Mouse (Mus musculus) kidney, adult 2 months (tissue): ENCODE data around the gene Ablim1.

Experiments
- CTCF ChIP-seq: fragments of 200-500 bp; conservative IDR thresholded peaks from 2 replicates; pipeline ENCODE4 v1.5.1; 2011; ENCODE audit warnings: low read depth, mild to moderate bottlenecking, control low read depth, low read length, moderate library complexity, mixed read lengths; ENCODE audit not compliant: insufficient read depth, insufficient read length
- POLR2A ChIP-seq: fragments of 200-500 bp; IDR thresholded peaks from one replicate; pipeline ENCODE4 v1.6.1; 2011; ENCODE audit warnings: low read depth, low read length, control low read depth

DNA sequence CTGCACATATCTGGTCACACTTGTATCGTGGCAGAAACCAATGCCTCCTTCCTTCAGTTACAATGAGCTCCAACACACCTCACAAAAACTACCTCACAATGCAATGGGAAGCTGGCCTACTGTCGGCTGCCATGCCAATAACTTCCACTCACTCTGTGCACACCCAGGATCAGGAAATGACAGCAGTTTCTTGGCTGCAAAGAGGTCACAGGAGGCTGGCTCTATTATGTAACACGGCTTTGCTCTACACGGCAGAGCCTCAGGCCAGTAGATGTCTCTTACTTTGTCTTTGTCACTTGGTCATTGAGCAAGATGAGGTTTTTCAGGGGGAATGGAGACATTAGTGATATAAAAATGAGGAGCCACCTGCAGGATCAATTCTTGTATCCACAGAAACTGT is 126.2 kb downstream of the Ablim1 start:
- TF ChIP-seq CTCF (no peak), POLR2A (no peak)
